Mouse (Mus musculus) liver, embryonic 14.5 days (tissue): ENCODE data around the gene Rps21. TPM values are rescaled to one million over a fixed set of nuclear protein-coding genes. Genes with fewer than 3 reads are reported as not detected.

Experiments used
- ATAC-seq: fragments of 200-750 bp; cut with Nextera tagmentation; 2 replicates; pipeline ENCODE4 v1.8.0; 2017; ENCODE audit warnings: moderate number of reproducible peaks, mild to moderate bottlenecking, moderate library complexity; ENCODE audit not compliant: insufficient read depth
- DNase-seq, 3 experiments: peaks; one replicate each; pipeline ENCODE4 v3.0.0-alpha.2; 2012 to 2013; ENCODE audit warnings: low read depth in 3 of 3, low spot score in 3 of 3
- H3K27ac ChIP-seq: fragments of 300-500 bp; sonication (generic); 2 replicates; pipeline ENCODE4 v1.5.1; 2014; ENCODE audit warnings: moderate library complexity, mild to moderate bottlenecking, control low read depth, inconsistent platforms
- H3K27me3 ChIP-seq: fragments of 300-500 bp; sonication (generic); 2 replicates; pipeline ENCODE4 v1.6.1; 2014; ENCODE audit warnings: mild to moderate bottlenecking, low read length, moderate library complexity; ENCODE audit not compliant: control insufficient read depth, insufficient read depth
- H3K36me3 ChIP-seq: fragments of 300-500 bp; sonication (generic); replicated peaks from 2 replicates; pipeline ENCODE4 v1.6.1; 2014; ENCODE audit warnings: low read depth; ENCODE audit not compliant: control insufficient read depth, insufficient read depth
- H3K4me1 ChIP-seq, 2 experiments: fragments of 200-500 bp in 1 of 2; fragments of 300-500 bp in 1 of 2; sonication (generic) in 1 of 2; replicated peaks; 2 replicates each; pipeline ENCODE4 v1.6.1; 2012 to 2014; ENCODE audit warnings: antibody characterized with exemption in 1 of 2, inconsistent platforms in 1 of 2, low read length in 1 of 2; ENCODE audit not compliant: control insufficient read depth in 2 of 2, insufficient read depth in 2 of 2
- H3K4me2 ChIP-seq: fragments of 300-500 bp; sonication (generic); 2 replicates; pipeline ENCODE4 v1.6.1; 2014; ENCODE audit warnings: low read depth, mild to moderate bottlenecking, control low read depth, moderate library complexity
- H3K4me3 ChIP-seq, 2 experiments: fragments of 200-500 bp in 1 of 2; fragments of 300-500 bp in 1 of 2; sonication (generic) in 1 of 2; 2 replicates each; pipeline ENCODE4 v1.5.1; 2012 to 2014; ENCODE audit warnings: low read depth in 2 of 2, low read length in 2 of 2, mild to moderate bottlenecking in 2 of 2, control low read depth in 1 of 2, inconsistent platforms in 1 of 2, moderate library complexity in 1 of 2; ENCODE audit not compliant: insufficient read depth in 1 of 2
- H3K9ac ChIP-seq: fragments of 300-500 bp; sonication (generic); replicated peaks from 2 replicates; pipeline ENCODE4 v1.6.1; 2014; ENCODE audit warnings: mild to moderate bottlenecking, control low read depth, moderate library complexity
- H3K9me3 ChIP-seq: fragments of 300-500 bp; sonication (generic); 2 replicates; pipeline ENCODE4 v1.6.1; 2016; ENCODE audit warnings: low read length, mixed read lengths; ENCODE audit not compliant: control insufficient read depth
- CTCF ChIP-seq: IDR thresholded peaks from 2 replicates; pipeline ENCODE4 v1.5.1; 2016; ENCODE audit warnings: antibody characterized with exemption, low read depth, control low read depth
- EP300 ChIP-seq: IDR thresholded peaks from 2 replicates; pipeline ENCODE4 v1.6.1; 2016; ENCODE audit warnings: antibody characterized with exemption, low read depth
- WGBS: fragments of 180-500 bp; shearing (Covaris S2); extraction: QIAGEN DNeasy Blood & Tissue Kit; methylation state at CpG from one replicate; pipeline ENCODE4 v1.1.7; 2014; ENCODE audit not compliant: insufficient replicate concordance; 5-methylcytosine and 5-hydroxymethylcytosine counted together
- polyA plus RNA-seq, 2 experiments: library from polyadenylated mRNA; depleted of rRNA in 1 of 2; stranded (reverse) in 1 of 2; unstranded in 1 of 2; fragments of >200 nt; fragmentation: Nextera tagmentation in 1 of 2; extraction: Ambion mirVana in 1 of 2; gene quantifications; 2 replicates each; pipeline versions ENCODE4 v1.2.1 to v1.2.3; 2012 to 2014

Rps21 gene
- polyA plus RNA-seq, 2 experiments = 539 to 1,840 TPM

DNA sequence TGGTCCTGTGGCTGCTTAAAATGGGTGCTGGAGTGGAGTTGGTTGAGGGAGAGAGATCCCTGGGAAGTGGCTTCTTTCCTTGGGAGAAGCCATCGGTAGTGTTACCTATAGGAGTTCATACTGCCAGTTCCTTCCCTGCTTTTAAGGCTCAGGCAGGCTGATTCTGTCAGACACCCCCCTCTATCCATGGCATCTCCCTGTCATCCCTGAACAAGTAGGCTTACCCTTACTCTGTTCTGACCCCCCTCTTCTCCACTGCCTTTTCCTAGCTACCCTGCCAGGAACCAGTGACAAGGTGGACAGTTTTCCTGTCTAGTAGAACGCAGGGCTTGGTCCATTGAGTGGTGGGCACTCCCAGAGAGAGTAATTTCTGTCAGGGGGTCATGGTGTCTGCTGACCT, 17.3 kb downstream of the Rps21 start:
- Histone ChIP-seq H3K4me1 (peaks cover 14 to 29% of the 10 kb centered on the region in 2 experiments), H3K4me2 (no peak overlapping the region; the same call in 1 of the 2 replicates), H3K36me3 (no peaks in the 10 kb centered on the region), H3K9me3 (no peaks in the 10 kb centered on the region), H3K27me3 (no peaks in the 10 kb centered on the region), H3K27ac (no peak overlapping the region), H3K4me3 (no peak overlapping the region), H3K9ac (no peak overlapping the region)
- no peak for ATAC-seq
- TF ChIP-seq CTCF (no peak), EP300 (no peak)
- whole genome bisulfite sequencing = 61% methylated on average over 2 of the region's 2 CpGs
- no peak for DNase-seq

DNA sequence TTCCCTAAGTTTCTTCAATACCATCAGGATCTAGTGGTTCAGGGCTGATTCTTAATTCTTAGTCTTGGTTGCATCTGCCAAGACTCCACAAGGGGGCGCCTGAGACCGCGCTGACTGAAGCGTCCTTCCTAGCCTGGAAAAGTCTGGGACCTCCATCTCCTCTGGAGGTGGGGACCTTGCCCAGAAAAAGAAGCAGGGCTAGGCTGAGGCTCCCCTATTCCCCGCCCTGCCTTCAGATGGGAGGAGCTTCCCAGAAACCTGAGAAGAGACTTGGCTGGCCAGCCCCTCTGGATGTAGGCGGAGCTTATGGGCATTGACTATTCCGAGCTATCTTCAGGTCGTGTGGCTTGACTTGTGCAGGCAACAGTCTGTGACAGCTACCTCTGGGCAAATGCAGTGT, 18.7 kb downstream of the Rps21 start:
- Histone ChIP-seq H3K36me3 (no peaks in the 10 kb centered on the region), H3K4me1 (peaks cover 14 to 29% of the 10 kb centered on the region in 2 experiments), H3K27me3 (no peaks in the 10 kb centered on the region), H3K9me3 (no peaks in the 10 kb centered on the region), H3K27ac (no peak overlapping the region), H3K9ac (no peak overlapping the region), H3K4me3 (no peak overlapping the region), H3K4me2 (peak overlapping the region; percentile 49)
- WGBS = under 1% methylated on average over 8 of the region's 8 CpGs
- ATAC-seq (no peak), DNase-seq (peak; percentile 54 to 68 (median 63))
- TF ChIP-seq EP300 (no peak), CTCF (peak; percentile 91)

DNA sequence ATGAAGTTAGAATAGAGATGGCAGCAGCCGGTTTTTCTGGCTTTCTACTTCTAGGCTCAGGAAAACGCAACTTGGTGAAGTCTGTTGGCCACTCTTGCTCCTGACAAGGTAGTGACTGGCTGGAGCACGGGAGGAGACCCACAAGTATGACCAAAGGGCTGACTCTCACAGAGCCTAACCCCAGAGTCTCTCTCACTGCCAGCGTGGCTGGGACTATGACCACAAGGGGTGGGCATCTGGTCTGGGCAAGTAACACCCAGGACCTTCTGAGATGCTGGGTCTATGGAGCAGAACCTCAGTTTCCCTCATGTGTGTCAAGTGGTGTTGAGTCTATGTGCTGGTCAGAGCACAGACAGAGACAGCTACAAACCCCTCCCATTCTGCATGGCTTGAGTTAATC, 19.2 kb downstream of the Rps21 start:
- Histone ChIP-seq H3K9ac (peak overlapping the region; percentile 25; the same call in 1 of the 2 replicates), H3K4me1 (peaks cover 14 to 29% of the 10 kb centered on the region in 2 experiments), H3K36me3 (no peaks in the 10 kb centered on the region), H3K4me2 (peak overlapping the region; percentile 49), H3K27me3 (no peaks in the 10 kb centered on the region), H3K9me3 (no peaks in the 10 kb centered on the region), H3K4me3 (peak overlapping the region in 1 of 2 experiments; percentile 5; a peak in 1 of 4 replicates), H3K27ac (no peak overlapping the region)
- TF ChIP-seq EP300 (no peak), CTCF (no peak)
- DNase-seq = no peak
- WGBS = 26% methylated on average over 4 of the region's 4 CpGs
- ATAC-seq = no peak

DNA sequence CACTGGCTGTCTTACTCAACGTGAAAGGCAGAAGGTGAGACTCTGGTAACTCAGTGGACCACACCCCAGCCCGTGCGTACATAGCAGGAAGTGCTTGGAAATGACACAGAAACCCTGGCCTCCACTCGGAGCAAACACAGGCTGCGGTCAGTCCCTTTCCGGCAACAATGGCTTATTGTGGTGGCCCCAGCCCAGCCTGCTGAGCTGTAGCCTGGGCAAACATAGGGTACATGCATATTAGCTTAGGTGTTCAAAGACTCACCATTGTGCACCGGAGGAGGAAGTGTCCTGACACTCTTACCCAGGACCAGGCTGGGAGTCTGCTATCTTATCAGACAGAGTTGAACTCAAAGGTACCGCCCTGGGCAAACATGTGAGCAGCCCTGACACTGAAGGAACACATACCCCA, 19.7 kb downstream of the Rps21 start:
- H3K27ac ChIP-seq = no peak overlapping the region
- peak overlapping the region; percentile 49 for H3K4me2 ChIP-seq

GRCm38 (mm10) chr2:180277773-180278320, 20.7 kb downstream of the Rps21 start:
- Histone ChIP-seq H3K9me3 (no peaks in the 10 kb centered on the region), H3K4me1 (peaks cover 14 to 24% of the 10 kb centered on the region in 2 experiments), H3K27me3 (no peaks in the 10 kb centered on the region), H3K36me3 (no peaks in the 10 kb centered on the region), H3K4me2 (no peak overlapping the region), H3K27ac (no peak overlapping the region), H3K9ac (no peak overlapping the region), H3K4me3 (no peak overlapping the region)
- no peak for DNase-seq
- 69% methylated on average over 8 of the region's 8 CpGs for WGBS
- no peak for ATAC-seq
- TF ChIP-seq CTCF (no peak), EP300 (no peak)

More for the DNA sequence above, 19.7 kb downstream of the Rps21 start:
- Histone ChIP-seq H3K4me3 (peak overlapping the region; percentile 14 to 39; a peak in 2 of 4 replicates), H3K9ac (0 out of 2 replicates have a peak overlapping the region, but pooled peaks have one; percentile 25), H3K36me3 (no peaks in the 10 kb centered on the region), H3K27me3 (no peaks in the 10 kb centered on the region), H3K4me1 (peaks cover 14 to 29% of the 10 kb centered on the region in 2 experiments), H3K9me3 (no peaks in the 10 kb centered on the region)
- TF ChIP-seq EP300 (no peak), CTCF (no peak)
- WGBS = 9% methylated on average over 8 of the region's 8 CpGs
- no peak for DNase-seq
- ATAC-seq = no peak
